Mouse (Mus musculus): ENCODE measurements around the gene Xirp1. TPM values are rescaled to one million over a fixed set of nuclear protein-coding genes. Genes with fewer than 3 reads are reported as not detected.

Gene Xirp1
- total and polyA plus RNA-seq, 3 experiments: not detected

- DNase-seq (ENCODE audit: low read depth, low spot score): no peak
- TF ChIP-seq MAFK (IDR thresholded peaks at IDR 0.05; ENCODE audit: borderline replicate concordance, low read depth, low read length) (no peak), JUND (IDR thresholded peaks at IDR 0.05; ENCODE audit: low read depth, low read length) (no peak), E2F4 (IDR thresholded peaks at IDR 0.05; ENCODE audit: borderline replicate concordance, low read depth, low read length) (no peak), GATA1 (IDR thresholded peaks at IDR 0.05; ENCODE audit: low read depth, low read length) (no peak), ETS1 (IDR thresholded peaks at IDR 0.05; ENCODE audit: low read depth, low read length) (no peak), ZMIZ1 (IDR thresholded peaks at IDR 0.05; ENCODE audit: low read depth, low read length) (no peak), RAD21 (IDR thresholded peaks at IDR 0.05; ENCODE audit: low read depth, low read length) (no peak), KAT2A (conservative IDR thresholded peaks at IDR 0.05; ENCODE audit: low read depth, low read length) (no peak)
- H3K9ac ChIP-seq (ENCODE audit: control insufficient read depth, low read depth, low read length, poor library complexity, severe bottlenecking): no peak overlapping the region
Measured at GRCm38 (mm10) chr9:120064317-120064716, 40.9 kb upstream of the Xirp1 start.

GRCm38 (mm10) chr9:120058730-120059129, 35.3 kb upstream of the Xirp1 start:
- no peak for DNase-seq (ENCODE audit: low read depth, low spot score)
- Histone ChIP-seq H3K9ac (ENCODE audit: control insufficient read depth, low read depth, low read length, poor library complexity, severe bottlenecking) (no peak overlapping the region), H3K27ac (ENCODE audit: control insufficient read depth, low read depth, low read length) (no peak overlapping the region)

More at GRCm38 (mm10) chr9:120064317-120064716, 40.9 kb upstream of the Xirp1 start:
- Histone ChIP-seq H3K27ac (ENCODE audit: control insufficient read depth, low read depth, low read length) (no peak overlapping the region), H3K4me1 (ENCODE audit: control insufficient read depth in 1 of 2, insufficient read depth in 2 of 2, low read length in 2 of 2) (no peaks in the 10 kb centered on the region), H3K4me3 (ENCODE audit: control insufficient read depth in 1 of 2, insufficient read depth in 1 of 2, low read depth in 2 of 2, low read length in 2 of 2) (no peak overlapping the region), H3K9me3 (replicated peaks; ENCODE audit: insufficient read depth, low read length) (no peaks in the 10 kb centered on the region), H3K27me3 (ENCODE audit: control insufficient read depth in 1 of 2, insufficient read depth in 2 of 2, low read length in 2 of 2) (no peaks in the 10 kb centered on the region; a peak in 1 of 4 replicates), H3K79me2 (ENCODE audit: control insufficient read depth, insufficient read depth, low read length, poor library complexity) (no peaks in the 10 kb centered on the region), H3K36me3 (ENCODE audit: control insufficient read depth in 1 of 2, insufficient read depth in 2 of 2, low read length in 2 of 2) (no peaks in the 10 kb centered on the region)

GRCm38 (mm10) chr9:120056201-120056600, 32.8 kb upstream of the Xirp1 start:
- Histone ChIP-seq H3K4me1 (ENCODE audit: control insufficient read depth in 1 of 2, insufficient read depth in 2 of 2, low read length in 2 of 2) (no peaks in the 10 kb centered on the region), H3K9ac (ENCODE audit: control insufficient read depth, low read depth, low read length, poor library complexity, severe bottlenecking) (no peak overlapping the region), H3K9me3 (replicated peaks; ENCODE audit: insufficient read depth, low read length) (no peaks in the 10 kb centered on the region), H3K4me3 (ENCODE audit: control insufficient read depth in 1 of 2, insufficient read depth in 1 of 2, low read depth in 2 of 2, low read length in 2 of 2) (no peak overlapping the region), H3K79me2 (ENCODE audit: control insufficient read depth, insufficient read depth, low read length, poor library complexity) (no peaks in the 10 kb centered on the region), H3K27ac (ENCODE audit: control insufficient read depth, low read depth, low read length) (no peak overlapping the region), H3K36me3 (ENCODE audit: control insufficient read depth in 1 of 2, insufficient read depth in 2 of 2, low read length in 2 of 2) (no peaks in the 10 kb centered on the region), H3K27me3 (ENCODE audit: control insufficient read depth in 1 of 2, insufficient read depth in 2 of 2, low read length in 2 of 2) (no peaks in the 10 kb centered on the region)
- no peak for TF ChIP-seq ELF1 (IDR thresholded peaks at IDR 0.05; ENCODE audit: low read depth, low read length)
- no peak for TF ChIP-seq CHD2 (IDR thresholded peaks at IDR 0.05; ENCODE audit: low read length)
- no peak for TF ChIP-seq POLR2AphosphoS2 (IDR thresholded peaks at IDR 0.05; ENCODE audit: low read length)
- no peak for TF ChIP-seq TBP (IDR thresholded peaks at IDR 0.05; ENCODE audit: low read depth, low read length)
- no peak for TF ChIP-seq ZMIZ1 (IDR thresholded peaks at IDR 0.05; ENCODE audit: low read depth, low read length)
- TF ChIP-seq E2F4 (IDR thresholded peaks at IDR 0.05; ENCODE audit: borderline replicate concordance, low read depth, low read length): no peak
- TF ChIP-seq RCOR1 (IDR thresholded peaks at IDR 0.05; ENCODE audit: low read depth, low read length): no peak
- TF ChIP-seq GABPA (IDR thresholded peaks at IDR 0.05; ENCODE audit: low read depth, low read length): no peak
- TF ChIP-seq ZC3H11A (IDR thresholded peaks at IDR 0.05; ENCODE audit: low read depth, low read length): no peak
- TF ChIP-seq POLR2A (IDR thresholded peaks at IDR 0.05; ENCODE audit: control insufficient read depth in 1 of 2, insufficient read depth in 1 of 2, low read depth in 1 of 2, low read length in 2 of 2, poor library complexity in 1 of 2): no peak
- TF ChIP-seq ZKSCAN1 (IDR thresholded peaks at IDR 0.05; ENCODE audit: low read depth, low read length): no peak
- TF ChIP-seq TAL1 (IDR thresholded peaks at IDR 0.05; ENCODE audit: low read length): no peak
- no peak for TF ChIP-seq MAX (IDR thresholded peaks at IDR 0.05; ENCODE audit: low read length)
- no peak for TF ChIP-seq MYB (IDR thresholded peaks at IDR 0.05; ENCODE audit: low read depth, low read length)
- no peak for DNase-seq (ENCODE audit: low read depth, low spot score)

More at GRCm38 (mm10) chr9:120058730-120059129, 35.3 kb upstream of the Xirp1 start:
- Histone ChIP-seq H3K4me3 (ENCODE audit: control insufficient read depth in 1 of 2, insufficient read depth in 1 of 2, low read depth in 2 of 2, low read length in 2 of 2) (no peak overlapping the region), H3K4me1 (ENCODE audit: control insufficient read depth in 1 of 2, insufficient read depth in 2 of 2, low read length in 2 of 2) (no peaks in the 10 kb centered on the region), H3K9me3 (replicated peaks; ENCODE audit: insufficient read depth, low read length) (no peaks in the 10 kb centered on the region), H3K27me3 (ENCODE audit: control insufficient read depth in 1 of 2, insufficient read depth in 2 of 2, low read length in 2 of 2) (no peaks in the 10 kb centered on the region), H3K36me3 (ENCODE audit: control insufficient read depth in 1 of 2, insufficient read depth in 2 of 2, low read length in 2 of 2) (no peaks in the 10 kb centered on the region), H3K79me2 (ENCODE audit: control insufficient read depth, insufficient read depth, low read length, poor library complexity) (no peaks in the 10 kb centered on the region)
- TF ChIP-seq ETS1 (IDR thresholded peaks at IDR 0.05; ENCODE audit: low read depth, low read length): no peak
- TF ChIP-seq BHLHE40 (IDR thresholded peaks at IDR 0.05; ENCODE audit: borderline replicate concordance, low read depth, low read length): no peak
- TF ChIP-seq POLR2A (IDR thresholded peaks at IDR 0.05; ENCODE audit: control insufficient read depth in 1 of 2, insufficient read depth in 1 of 2, low read depth in 1 of 2, low read length in 2 of 2, poor library complexity in 1 of 2): no peak
- TF ChIP-seq MAX (IDR thresholded peaks at IDR 0.05; ENCODE audit: low read length): no peak
- TF ChIP-seq CHD1 (IDR thresholded peaks at IDR 0.05; ENCODE audit: low read depth, low read length): no peak
- no peak for TF ChIP-seq SIN3A (IDR thresholded peaks at IDR 0.05; ENCODE audit: low read length)
